Mouse (Mus musculus) lung, postnatal 36 days (tissue): ENCODE results near the gene Fcrlb.

ENCODE experiments used
- DNase-seq: peaks from one replicate; pipeline ENCODE4 v3.0.0; 2022; ENCODE audit warnings: mixed read lengths

The Fcrlb gene

GRCm38 (mm10) chr1:170907456-170908191 is 5.1 kb downstream of the Fcrlb start:
- DNase-seq: no peak

DNA sequence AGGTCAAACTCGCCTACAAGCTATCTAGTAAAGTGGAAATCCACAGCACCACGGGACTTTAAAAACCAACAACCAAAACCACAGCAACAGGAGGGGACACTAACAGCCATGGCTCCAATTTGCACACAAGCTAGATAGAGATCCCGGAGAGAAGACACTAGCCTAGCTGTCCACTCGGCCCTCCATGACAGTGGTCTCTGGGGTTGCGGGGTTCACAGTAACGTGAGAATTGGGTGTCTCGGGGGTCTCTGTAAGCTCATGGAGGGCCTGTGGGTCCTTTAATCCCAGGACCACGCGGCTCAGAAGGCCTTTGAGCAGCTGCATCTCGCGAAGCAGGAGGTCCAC is 5.7 kb downstream of the Fcrlb start:
- no peak for DNase-seq

- DNase-seq: no peak
These were observed 9.3 kb downstream of the Fcrlb start for GRCm38 (mm10) chr1:170903485-170903884.

DNA sequence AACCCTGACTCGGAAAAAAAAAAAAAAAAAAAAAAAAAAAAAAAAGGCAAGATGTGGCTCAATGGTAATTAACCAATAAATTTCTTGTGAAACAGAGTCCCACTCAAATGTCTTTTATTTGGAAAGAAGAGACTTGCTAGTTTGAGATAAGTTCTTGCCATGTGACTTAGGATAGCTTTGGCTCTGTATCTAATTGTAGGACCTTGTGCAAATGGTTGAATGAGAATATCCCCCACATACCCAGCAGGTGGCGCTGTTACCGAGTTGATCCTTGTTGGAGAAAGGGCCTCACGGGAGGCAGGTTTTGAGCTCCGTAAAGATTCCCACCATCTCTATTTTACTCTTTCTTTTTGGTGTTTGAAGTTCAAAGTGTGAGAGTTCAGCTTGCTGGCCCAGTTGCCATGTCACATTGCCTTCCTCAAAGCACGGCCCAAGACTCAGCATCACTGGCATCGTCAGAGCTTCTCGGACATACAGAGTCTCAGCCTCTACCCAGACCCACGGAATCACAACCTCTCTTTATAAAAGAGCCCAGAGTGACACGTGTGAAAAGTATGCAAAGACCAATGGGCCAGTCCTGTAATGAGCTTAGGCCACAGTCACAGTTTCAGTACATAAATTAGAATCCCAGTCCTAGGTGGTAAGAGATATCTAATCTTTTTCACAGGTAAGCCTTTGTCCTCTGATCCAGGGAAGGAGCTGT is 11.1 kb downstream of the Fcrlb start:
- peak; percentile 89 for DNase-seq

DNA sequence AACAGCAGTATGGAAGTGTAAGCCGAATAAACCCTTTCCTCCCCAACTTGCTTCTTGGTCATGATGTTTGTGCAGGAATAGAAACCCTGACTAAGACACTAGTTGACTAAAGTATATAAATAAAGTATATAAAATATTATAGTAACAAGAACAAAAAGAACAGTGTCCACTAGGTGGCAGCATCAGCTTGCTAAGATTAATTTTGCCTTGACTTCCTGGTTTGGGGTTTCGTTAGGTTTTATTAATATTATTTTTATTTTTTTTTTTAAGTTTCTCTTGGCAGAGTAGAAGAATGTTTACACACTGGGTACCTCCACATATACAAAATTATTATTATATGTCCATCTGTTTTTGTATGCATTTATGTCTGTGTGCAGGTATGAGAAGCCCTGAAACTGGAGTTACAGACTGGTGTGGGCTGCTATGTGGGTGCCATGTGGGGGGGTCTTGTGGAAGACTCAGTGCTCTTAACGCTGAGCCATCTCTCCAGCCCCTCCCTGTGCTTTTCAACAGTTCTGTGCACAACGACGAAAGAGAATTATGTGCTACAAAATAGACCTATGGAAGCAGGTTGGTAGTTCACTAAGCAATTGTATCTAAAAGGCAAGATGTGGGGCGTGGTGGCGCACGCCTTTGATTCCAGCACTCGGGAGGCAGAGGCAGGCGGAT is 11.8 kb downstream of the Fcrlb start:
- peak; percentile 88 for DNase-seq

- DNase-seq: peak; percentile 28
These were observed 14.2 kb downstream of the Fcrlb start for GRCm38 (mm10) chr1:170898413-170899075.

- no peak for DNase-seq
These were observed 16.0 kb downstream of the Fcrlb start for GRCm38 (mm10) chr1:170896651-170897281.

- peak; percentile 70 for DNase-seq
These were observed 17.8 kb downstream of the Fcrlb start for GRCm38 (mm10) chr1:170894603-170895602.

GRCm38 (mm10) chr1:170892279-170892678 is 20.5 kb downstream of the Fcrlb start:
- DNase-seq: no peak

- no peak for DNase-seq
These were observed 21.1 kb downstream of the Fcrlb start for GRCm38 (mm10) chr1:170891646-170892045.

- no peak for DNase-seq
These were observed 23.4 kb downstream of the Fcrlb start for GRCm38 (mm10) chr1:170889310-170889709.

DNA sequence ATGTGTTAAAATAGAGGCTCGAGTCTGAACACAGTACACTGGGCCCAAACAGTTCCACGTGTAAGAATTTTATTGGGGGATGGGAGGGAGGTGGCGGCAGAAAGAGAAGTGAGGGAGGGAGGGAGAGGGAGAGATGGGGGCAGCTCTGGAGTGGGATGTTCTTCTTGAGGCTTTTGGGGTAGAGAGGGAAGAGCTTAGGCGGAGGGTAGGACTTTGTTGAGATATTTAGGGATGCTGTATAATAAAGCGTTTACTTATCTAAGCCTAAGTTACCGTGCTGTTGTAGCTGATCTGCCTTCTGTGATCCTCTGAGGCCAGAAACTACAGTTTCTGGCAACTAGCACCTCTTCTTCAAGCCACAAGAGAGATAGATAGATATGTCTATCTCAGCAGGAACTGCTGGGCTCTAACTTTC is 26.7 kb downstream of the Fcrlb start:
- no peak for DNase-seq

- peak; percentile 92 for DNase-seq
These were observed 27.7 kb downstream of the Fcrlb start, which contains the start of the genes Gm26620 and Dusp12 for GRCm38 (mm10) chr1:170884978-170885561. Gene Gm26620, plus strand, starts transcription at chr1:170885065. Gene Dusp12, minus strand, starts transcription at chr1:170885540.

GRCm38 (mm10) chr1:170884390-170884789 is 28.4 kb downstream of the Fcrlb start:
- no peak for DNase-seq

GRCm38 (mm10) chr1:170882915-170883485 is 29.7 kb downstream of the Fcrlb start:
- no peak for DNase-seq

GRCm38 (mm10) chr1:170876906-170877305 is 35.8 kb downstream of the Fcrlb start:
- DNase-seq: no peak

GRCm38 (mm10) chr1:170875676-170876075 is 37.1 kb downstream of the Fcrlb start:
- no peak for DNase-seq

DNA sequence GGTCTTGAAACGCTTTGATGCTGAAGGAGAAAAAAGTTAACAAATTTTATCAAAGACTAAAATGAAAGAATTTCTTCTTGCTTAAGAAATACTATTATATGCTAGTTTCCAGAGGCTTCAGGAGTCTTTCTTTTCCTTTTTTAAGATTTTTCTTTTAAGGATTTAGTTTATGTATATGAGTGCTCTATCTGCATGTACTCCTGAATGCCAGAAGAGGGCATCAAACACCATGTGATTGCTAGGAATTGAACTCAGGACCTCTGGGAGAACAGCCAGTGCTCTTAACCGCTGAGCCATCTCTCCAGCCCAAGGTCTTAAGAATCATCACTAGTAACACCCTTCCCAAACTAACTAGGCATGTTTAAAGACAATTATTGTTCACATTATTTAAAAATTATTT is 40.8 kb downstream of the Fcrlb start:
- no peak for DNase-seq

GRCm38 (mm10) chr1:170871402-170871801 is 41.3 kb downstream of the Fcrlb start:
- no peak for DNase-seq

DNA sequence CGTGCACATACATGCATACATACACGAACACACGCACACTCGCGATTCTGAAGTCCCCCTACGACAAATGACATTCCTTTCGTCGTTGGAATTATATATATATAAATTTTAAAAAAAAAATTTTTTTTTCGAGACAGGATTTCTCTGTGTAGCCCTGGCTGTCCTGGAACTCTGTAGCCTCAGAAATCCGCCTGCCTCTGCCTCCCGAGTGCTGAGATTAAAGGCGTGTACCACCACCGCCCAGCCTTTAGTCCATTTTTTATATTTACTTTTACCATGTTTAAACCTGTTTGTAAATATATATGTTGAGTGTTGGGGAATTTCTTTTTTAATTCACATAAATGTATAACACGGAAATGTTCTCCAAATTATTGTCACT is 43.8 kb downstream of the Fcrlb start:
- no peak for DNase-seq
